Mouse (Mus musculus): ENCODE measurements around the gene Rapgef3.

The Rapgef3 gene

GRCm38 (mm10) chr15:97746278-97746677 lies 21.5 kb downstream of the Rapgef3 start:
- no peak for DNase-seq (ENCODE audit: low spot score)

GRCm38 (mm10) chr15:97745331-97745730 lies 22.4 kb downstream of the Rapgef3 start:
- no peak for DNase-seq (ENCODE audit: low spot score)

DNA sequence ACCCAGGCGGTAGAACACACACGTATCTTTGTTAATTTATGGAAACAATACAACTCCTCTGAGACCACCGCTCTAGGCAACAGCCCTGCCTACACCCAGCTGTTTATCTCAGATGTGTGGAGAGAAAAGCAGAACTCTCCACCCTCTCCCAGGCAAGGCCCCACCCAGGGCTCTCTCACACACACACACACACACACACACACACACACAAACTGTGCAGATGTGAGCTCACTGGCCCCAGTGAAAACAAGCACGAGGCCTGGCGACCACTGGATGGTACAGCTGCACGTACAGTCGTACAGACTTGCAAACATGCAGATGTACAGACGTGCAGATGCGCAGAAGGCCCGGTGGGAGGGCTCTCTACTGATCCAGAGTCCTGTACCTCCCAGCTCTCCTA lies 22.8 kb downstream of the Rapgef3 start:
- DNase-seq (ENCODE audit: low spot score) = no peak

DNA sequence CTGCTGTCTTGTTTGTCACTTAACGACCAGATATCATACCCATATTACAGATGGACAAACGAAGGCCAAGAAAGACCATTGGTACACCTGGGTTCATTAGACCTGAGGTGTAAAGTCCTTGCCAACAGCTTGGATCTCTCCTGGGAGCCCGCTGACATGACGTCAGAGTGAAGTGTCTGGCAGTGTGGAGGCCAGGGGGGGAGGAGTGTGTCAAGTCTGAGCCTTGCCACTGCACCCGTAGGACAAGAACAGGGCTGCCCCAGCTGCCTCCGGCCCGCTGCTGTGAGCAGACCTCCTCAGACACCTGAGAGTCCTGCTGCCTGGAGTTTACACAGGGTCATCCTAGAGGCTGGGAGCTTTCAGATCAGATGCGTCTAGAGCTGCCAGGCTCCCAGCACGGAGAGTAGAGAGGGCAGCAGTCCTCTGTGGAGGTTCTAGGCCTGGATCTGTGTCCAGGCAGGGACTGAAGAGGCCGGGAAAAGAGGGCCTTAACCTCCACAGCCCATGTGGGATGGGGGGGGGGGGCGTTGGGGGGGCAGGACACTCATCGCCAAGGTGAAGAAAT lies 23.7 kb downstream of the Rapgef3 start:
- DNase-seq (ENCODE audit: low spot score) = no peak

DNA sequence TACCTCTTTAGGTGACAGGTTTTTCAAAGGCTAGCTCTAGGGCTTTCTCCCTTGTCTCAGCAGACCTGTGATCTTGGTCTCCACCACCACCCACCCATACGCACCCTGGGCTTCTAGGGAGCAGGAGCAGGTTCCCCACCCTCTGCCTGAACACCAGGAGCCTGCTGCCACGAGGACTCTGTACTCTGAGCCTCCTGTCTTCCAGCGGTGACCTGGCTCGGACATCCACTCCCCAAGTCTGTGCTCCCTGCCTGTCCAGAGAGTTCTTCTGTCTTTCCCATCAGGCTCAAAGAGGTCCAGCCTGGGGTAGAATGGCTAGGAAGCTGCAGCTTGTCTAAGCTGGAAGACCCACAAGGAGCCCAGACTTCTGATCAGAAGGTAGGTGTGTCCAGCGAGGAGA lies 24.6 kb downstream of the Rapgef3 start:
- DNase-seq (ENCODE audit: low spot score) = no peak

- DNase-seq (ENCODE audit: low spot score) = no peak
Observed at GRCm38 (mm10) chr15:97742600-97742999, 25.2 kb downstream of the Rapgef3 start.

GRCm38 (mm10) chr15:97742074-97742473 lies 25.7 kb downstream of the Rapgef3 start:
- no peak for DNase-seq (ENCODE audit: low spot score)

- no peak for DNase-seq (ENCODE audit: low spot score)
Observed at GRCm38 (mm10) chr15:97741662-97742061, 26.1 kb downstream of the Rapgef3 start.

DNA sequence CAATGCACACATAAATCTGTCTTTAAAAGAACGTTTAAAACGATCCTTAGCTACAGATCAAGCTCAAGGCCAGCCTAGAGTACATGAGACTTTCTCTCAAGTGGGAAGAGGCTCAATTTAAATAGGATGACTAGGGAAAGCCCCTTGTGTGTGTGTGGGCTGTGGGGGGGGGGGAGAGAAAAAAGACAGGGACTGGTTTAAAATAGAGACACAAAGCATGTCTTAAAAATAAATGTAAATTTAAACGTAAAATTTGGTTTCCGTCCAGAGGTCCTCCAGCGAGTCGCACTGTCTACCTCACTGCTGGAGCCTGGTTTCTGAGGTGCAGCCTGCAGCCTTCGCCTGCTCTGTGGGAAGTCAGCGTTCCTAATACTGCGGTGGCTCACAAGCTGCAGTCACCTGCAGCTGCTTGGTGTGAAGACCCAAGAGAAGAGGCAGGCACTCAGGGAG lies 27.5 kb downstream of the Rapgef3 start:
- DNase-seq (ENCODE audit: low spot score) = no peak

- DNase-seq (ENCODE audit: low spot score) = no peak
Observed at GRCm38 (mm10) chr15:97738923-97739322, 28.8 kb downstream of the Rapgef3 start.

- DNase-seq (ENCODE audit: low spot score) = no peak
Observed at GRCm38 (mm10) chr15:97731988-97732387, 35.8 kb downstream of the Rapgef3 start.

DNA sequence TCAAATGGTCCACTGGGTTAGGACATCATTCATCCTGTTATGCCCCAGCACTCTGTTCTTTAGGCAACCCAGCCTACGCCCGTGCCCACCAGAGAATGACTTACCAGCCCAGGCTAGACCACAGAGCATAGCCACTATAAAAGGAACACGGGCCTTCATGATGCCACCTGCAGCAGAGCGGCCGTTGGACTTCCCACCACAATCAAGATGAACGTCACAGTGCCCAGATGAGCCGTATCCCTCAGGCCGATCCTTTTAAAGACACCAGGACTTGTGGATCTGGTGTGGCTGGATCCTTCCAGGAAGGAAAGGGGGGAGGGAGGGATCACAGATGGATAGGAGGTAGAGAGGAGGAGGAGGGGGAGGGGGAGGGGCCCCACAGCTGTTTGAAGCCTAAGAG lies 36.7 kb downstream of the Rapgef3 start, which contains the start of gene Endou:
Gene Endou (minus strand): TSS at position 229 of the 400 bp plus-strand sequence.
- DNase-seq (ENCODE audit: low spot score) = no peak

DNA sequence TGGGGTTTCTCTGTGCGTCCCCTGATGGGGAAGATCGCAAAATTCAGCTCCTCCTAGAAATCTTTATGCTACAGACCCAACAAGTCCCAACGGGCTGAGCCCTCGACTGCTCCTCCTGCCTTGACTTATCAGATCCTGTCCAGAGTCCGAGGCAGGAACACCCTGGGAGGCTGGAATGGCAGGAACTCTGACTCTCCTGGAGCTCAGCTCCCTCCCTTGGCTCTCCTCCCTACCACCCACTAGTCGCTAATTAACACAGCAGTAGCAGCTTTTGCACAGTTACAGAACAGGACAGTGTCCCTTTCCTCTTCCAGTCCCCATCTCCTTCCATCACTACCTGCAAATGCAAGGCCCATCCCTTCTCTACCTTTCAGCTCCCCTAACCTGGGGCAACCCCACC lies 37.4 kb downstream of the Rapgef3 start:
- no peak for DNase-seq (ENCODE audit: low spot score)

DNA sequence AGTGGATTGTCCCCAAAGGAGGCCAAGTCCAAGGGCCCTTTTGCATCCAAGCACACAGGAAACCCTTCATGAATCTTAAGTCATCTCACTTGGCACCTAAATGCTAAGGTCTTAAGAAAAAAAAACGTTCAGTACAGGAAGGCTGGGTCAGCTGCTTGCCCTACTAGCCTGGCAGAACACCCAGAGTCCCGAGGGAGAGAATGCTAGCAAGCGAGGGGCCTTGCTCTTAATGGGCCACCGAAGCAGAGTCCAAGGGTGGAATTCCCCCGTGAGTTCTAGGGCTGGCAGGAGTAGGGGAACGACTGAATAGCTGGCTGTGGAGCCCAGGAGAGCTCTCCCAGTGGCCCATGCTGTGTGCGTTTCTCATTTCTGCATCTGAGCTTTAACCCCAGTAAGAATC lies 39.0 kb downstream of the Rapgef3 start:
- DNase-seq (ENCODE audit: low spot score) = no peak

DNA sequence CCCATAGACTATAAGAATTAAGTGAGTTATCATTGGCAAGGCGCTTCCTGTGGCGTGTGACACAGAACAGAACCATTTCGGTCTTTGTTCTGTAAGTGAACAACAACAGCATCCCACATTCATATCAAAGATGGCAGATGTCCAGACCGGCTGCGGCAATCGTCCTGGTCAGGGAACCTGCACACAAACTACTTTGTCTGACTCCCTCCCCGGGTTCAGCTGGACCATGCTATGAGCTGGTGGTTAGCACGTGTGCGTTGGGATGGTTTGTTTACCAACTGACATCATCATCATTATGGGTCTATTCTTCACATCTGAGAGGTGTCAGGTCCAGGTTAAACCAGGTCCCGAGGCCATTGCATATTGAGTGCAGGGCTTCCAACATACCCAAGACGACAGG lies 39.4 kb downstream of the Rapgef3 start:
- DNase-seq (ENCODE audit: low spot score) = no peak

- DNase-seq (ENCODE audit: low spot score) = no peak
Observed at GRCm38 (mm10) chr15:97727520-97727919, 40.3 kb downstream of the Rapgef3 start.

- DNase-seq (ENCODE audit: low spot score) = peak; percentile 52
Observed at GRCm38 (mm10) chr15:97727048-97727447, 40.7 kb downstream of the Rapgef3 start.

- no peak for DNase-seq (ENCODE audit: low spot score)
Observed at GRCm38 (mm10) chr15:97726310-97726709, 41.5 kb downstream of the Rapgef3 start.

DNA sequence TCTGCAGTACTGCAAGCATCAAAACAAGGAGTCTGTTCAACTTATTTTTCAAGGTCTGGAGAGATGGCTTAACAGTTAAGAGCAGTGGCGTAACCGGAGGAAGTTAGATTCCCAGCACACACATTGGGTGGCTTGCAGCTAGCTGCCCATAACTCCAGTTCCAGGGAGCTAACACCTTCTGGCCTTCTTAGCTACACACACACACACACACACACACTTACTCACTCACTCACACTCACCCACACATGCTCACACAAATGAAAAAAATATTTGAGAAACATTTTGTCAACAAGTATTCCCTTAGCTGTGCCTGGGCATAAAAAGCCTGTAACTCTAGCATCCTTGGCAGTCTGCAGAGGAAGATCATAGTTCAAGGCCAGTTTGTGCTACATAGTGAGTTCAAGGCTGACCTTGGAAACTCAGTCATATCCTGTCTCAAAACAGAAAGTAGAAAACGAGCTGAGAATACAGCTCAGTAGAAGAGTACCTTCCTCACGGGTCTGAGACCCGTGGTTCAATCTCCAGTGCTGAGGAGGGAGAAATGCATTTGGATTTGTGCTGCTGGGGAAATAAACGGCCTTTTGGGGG lies 42.5 kb downstream of the Rapgef3 start:
- DNase-seq (ENCODE audit: low spot score) = no peak

DNA sequence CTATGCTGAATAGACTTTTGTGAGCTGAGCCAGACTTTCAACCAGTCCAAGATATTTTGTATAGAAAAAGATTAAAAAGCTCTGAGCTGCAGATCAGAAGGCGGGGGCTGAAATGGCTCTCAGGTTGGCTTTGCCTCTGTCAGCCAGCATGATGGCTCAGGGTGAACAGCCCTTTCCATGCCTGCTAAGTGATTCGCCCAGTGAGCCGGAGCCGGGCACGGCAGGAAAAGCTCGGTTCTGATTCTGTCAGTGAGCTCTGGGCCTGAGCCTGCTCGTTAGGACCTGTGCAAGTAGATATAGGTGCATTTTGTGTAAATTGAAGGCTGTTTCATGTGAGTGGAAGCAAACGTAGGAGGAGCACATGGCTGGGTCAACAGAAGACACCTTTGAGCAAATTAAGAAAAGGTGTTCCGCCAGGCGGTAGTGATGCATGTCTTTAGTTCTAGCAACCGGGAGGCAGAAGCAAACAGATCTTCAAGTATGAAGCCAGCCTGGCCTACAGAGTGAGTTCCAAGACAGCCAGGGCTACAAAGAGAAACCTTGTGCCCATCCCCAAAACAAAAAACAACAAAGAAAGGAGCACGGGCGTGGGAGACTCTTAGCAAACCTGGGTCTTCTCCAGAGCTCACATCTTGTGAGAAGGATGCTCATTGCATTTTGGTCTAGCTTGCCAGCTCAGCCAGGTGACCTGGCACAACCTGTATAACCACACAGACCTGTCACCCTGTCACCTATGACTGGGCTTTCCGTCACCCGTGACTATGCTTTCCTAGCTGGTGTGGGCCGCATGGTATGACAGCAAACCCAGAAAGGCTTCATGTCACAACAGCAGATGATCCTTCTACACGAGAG lies 43.2 kb downstream of the Rapgef3 start:
- DNase-seq (ENCODE audit: low spot score) = no peak

DNA sequence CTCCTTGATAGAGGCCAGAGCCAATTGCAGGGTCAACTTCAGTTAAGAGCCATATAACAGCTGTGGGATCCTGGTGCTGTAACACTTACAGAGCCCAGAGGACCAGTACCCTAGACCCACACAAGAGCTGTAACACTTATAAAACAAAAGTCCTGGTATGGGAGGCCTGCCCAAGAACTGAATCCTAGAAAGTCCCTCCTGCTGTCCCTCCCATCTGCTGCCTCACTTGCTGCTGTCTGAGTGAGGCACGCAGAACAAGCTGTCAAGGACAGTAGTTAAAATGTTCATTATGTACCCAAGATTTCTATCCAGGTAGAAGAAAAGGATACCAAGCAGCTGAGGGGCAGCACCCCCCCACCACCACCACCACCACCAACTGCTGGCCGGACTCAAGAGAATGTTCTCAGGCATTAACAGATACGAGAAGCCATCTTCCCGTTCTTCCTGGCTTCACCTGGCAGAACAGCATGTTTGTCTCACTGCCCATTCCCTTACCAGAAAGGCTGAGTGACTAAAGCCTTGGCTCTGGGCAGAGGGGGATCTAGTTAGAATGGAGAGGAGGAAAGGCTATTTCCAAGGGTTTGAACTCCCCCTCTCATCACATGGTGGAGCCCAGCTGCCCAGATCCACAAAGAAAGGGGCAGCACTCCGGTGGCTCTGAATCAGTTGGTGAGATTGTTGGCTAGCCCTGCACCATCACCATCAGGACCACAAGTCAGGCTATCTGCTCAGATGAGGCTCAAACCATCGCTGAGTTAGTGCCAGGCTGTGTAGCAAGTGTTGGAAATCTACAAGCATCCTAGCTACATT lies 44.0 kb downstream of the Rapgef3 start:
- no peak for DNase-seq (ENCODE audit: low spot score)

DNA sequence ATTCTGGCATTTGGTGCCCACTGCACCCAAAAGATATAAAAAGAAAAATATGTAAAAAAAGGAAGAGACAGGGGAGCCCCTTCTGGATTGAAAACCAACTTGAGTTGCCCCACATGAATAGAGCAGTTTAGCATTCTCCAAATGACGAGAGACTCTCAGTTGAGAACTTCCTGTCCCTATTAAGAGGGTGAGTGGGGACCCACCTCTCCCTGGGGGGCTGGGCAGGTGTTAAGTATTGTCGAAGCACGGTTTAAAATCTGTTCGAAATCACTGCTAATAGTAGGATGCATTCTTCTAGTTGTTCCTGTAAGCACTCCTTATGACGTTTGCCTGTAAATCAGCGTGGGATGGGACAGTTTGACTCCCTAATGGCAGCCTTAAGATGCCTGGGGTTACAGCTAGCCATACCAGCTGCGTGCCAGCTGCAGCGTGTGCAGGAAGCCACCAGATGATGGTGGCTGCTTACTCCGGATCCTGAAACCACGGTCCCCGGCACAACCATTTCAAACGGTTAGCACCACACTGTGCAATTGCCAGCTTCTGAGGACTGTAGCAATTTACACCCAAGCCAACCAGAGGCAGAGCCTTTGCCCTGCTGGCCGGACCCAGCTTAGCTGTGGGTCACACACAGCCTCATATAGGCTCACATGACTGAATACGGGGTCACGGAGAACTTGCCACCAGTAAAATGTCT lies 46.6 kb downstream of the Rapgef3 start:
- DNase-seq (ENCODE audit: low spot score) = no peak
